Mouse (Mus musculus) liver, embryonic 14.5 days (tissue): ENCODE results near the gene Pax8. TPM values are rescaled to one million over a fixed set of nuclear protein-coding genes. Genes with fewer than 3 reads are reported as not detected.

Experiments
- ATAC-seq: fragments of 200-750 bp; cut with Nextera tagmentation; 2 replicates; pipeline ENCODE4 v1.8.0; 2017; ENCODE audit warnings: moderate number of reproducible peaks, mild to moderate bottlenecking, moderate library complexity; ENCODE audit not compliant: insufficient read depth
- DNase-seq, 3 experiments: peaks; one replicate each; pipeline ENCODE4 v3.0.0-alpha.2; 2012 to 2013; ENCODE audit warnings: low read depth in 3 of 3, low spot score in 3 of 3
- H3K27ac ChIP-seq: fragments of 300-500 bp; sonication (generic); 2 replicates; pipeline ENCODE4 v1.5.1; 2014; ENCODE audit warnings: moderate library complexity, mild to moderate bottlenecking, control low read depth, inconsistent platforms
- H3K27me3 ChIP-seq: fragments of 300-500 bp; sonication (generic); 2 replicates; pipeline ENCODE4 v1.6.1; 2014; ENCODE audit warnings: mild to moderate bottlenecking, low read length, moderate library complexity; ENCODE audit not compliant: control insufficient read depth, insufficient read depth
- H3K36me3 ChIP-seq: fragments of 300-500 bp; sonication (generic); replicated peaks from 2 replicates; pipeline ENCODE4 v1.6.1; 2014; ENCODE audit warnings: low read depth; ENCODE audit not compliant: control insufficient read depth, insufficient read depth
- H3K4me1 ChIP-seq, 2 experiments: fragments of 200-500 bp in 1 of 2; fragments of 300-500 bp in 1 of 2; sonication (generic) in 1 of 2; replicated peaks; 2 replicates each; pipeline ENCODE4 v1.6.1; 2012 to 2014; ENCODE audit warnings: antibody characterized with exemption in 1 of 2, inconsistent platforms in 1 of 2, low read length in 1 of 2; ENCODE audit not compliant: control insufficient read depth in 2 of 2, insufficient read depth in 2 of 2
- H3K4me2 ChIP-seq: fragments of 300-500 bp; sonication (generic); 2 replicates; pipeline ENCODE4 v1.6.1; 2014; ENCODE audit warnings: low read depth, mild to moderate bottlenecking, control low read depth, moderate library complexity
- H3K4me3 ChIP-seq, 2 experiments: fragments of 200-500 bp in 1 of 2; fragments of 300-500 bp in 1 of 2; sonication (generic) in 1 of 2; 2 replicates each; pipeline ENCODE4 v1.5.1; 2012 to 2014; ENCODE audit warnings: low read depth in 2 of 2, low read length in 2 of 2, mild to moderate bottlenecking in 2 of 2, control low read depth in 1 of 2, inconsistent platforms in 1 of 2, moderate library complexity in 1 of 2; ENCODE audit not compliant: insufficient read depth in 1 of 2
- H3K9ac ChIP-seq: fragments of 300-500 bp; sonication (generic); replicated peaks from 2 replicates; pipeline ENCODE4 v1.6.1; 2014; ENCODE audit warnings: mild to moderate bottlenecking, control low read depth, moderate library complexity
- H3K9me3 ChIP-seq: fragments of 300-500 bp; sonication (generic); 2 replicates; pipeline ENCODE4 v1.6.1; 2016; ENCODE audit warnings: low read length, mixed read lengths; ENCODE audit not compliant: control insufficient read depth
- CTCF ChIP-seq: IDR thresholded peaks from 2 replicates; pipeline ENCODE4 v1.5.1; 2016; ENCODE audit warnings: antibody characterized with exemption, low read depth, control low read depth
- EP300 ChIP-seq: IDR thresholded peaks from 2 replicates; pipeline ENCODE4 v1.6.1; 2016; ENCODE audit warnings: antibody characterized with exemption, low read depth
- WGBS: fragments of 180-500 bp; shearing (Covaris S2); extraction: QIAGEN DNeasy Blood & Tissue Kit; methylation state at CpG from one replicate; pipeline ENCODE4 v1.1.7; 2014; ENCODE audit not compliant: insufficient replicate concordance; 5-methylcytosine and 5-hydroxymethylcytosine counted together
- polyA plus RNA-seq, 2 experiments: library from polyadenylated mRNA; depleted of rRNA in 1 of 2; stranded (reverse) in 1 of 2; unstranded in 1 of 2; fragments of >200 nt; fragmentation: Nextera tagmentation in 1 of 2; extraction: Ambion mirVana in 1 of 2; gene quantifications; 2 replicates each; pipeline versions ENCODE4 v1.2.1 to v1.2.3; 2012 to 2014

Pax8 gene
- polyA plus RNA-seq, 2 experiments, result 0.03 TPM; not detected in 1

DNA sequence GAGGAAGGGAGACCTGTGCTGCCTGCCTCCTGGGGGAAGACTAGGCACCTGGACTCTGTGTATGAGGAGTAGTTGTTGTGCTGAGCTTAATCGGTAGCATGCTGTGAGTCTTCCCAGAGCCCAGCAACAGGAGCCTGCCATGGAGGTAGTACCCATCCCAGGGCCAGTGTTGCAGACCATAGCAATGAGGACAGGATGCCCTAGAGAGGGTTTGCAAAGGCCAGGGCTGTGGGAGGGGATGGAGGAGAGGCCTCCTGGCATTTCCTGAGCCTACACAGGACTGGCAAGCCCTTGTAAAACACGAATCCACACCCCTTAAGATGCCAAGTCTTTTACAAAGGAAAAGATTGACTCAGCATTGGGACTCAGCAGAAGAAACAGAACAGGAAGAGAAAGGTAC, 58.3 kb downstream of the Pax8 start:
- Histone ChIP-seq H3K9me3 (no peaks in the 10 kb centered on the region), H3K4me1 (0 out of 4 replicates have a peak, but pooled peaks cover 0 to 1% of the 10 kb centered on the region in 2 experiments), H3K4me3 (no peak overlapping the region), H3K27me3 (no peaks in the 10 kb centered on the region), H3K36me3 (no peaks in the 10 kb centered on the region), H3K9ac (no peak overlapping the region), H3K27ac (no peak overlapping the region), H3K4me2 (no peak overlapping the region)
- WGBS, result 12% methylated on average over 2 of the region's 2 CpGs
- no peak for DNase-seq
- TF ChIP-seq CTCF (no peak), EP300 (no peak)
- no peak for ATAC-seq

GRCm38 (mm10) chr2:24416668-24417067, 58.7 kb downstream of the Pax8 start:
- ATAC-seq, result no peak
- no peak for DNase-seq
- no peak overlapping the region for H3K9ac ChIP-seq

DNA sequence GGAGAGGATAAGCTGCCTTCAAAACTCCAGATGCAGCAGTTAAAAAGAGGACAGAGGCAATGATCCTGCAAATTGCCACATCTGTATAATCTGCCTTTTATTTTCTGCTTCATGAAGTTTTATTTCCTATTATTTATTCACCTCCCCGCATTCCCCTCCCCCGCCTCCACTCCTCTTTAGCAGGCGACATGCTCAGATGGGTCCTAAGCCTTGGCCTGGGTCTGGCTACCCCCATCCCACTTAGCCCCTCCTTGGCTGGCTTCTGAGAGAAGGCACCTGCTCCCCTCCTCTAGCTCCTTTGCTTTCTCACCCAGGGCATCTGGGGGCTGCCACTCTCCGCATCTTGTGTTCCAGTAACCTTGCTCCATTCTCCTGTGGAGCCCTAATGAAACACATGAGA, 61.7 kb downstream of the Pax8 start:
- no peak overlapping the region for H3K27ac ChIP-seq
- no peaks in the 10 kb centered on the region for H3K27me3 ChIP-seq
- no peak for ATAC-seq
- TF ChIP-seq EP300 (no peak), CTCF (no peak)
- WGBS, result 67% methylated on average over 4 of the region's 4 CpGs
- no peak overlapping the region for H3K4me2 ChIP-seq
- H3K9ac ChIP-seq, result no peak overlapping the region
- H3K9me3 ChIP-seq, result no peaks in the 10 kb centered on the region
- no peaks in the 10 kb centered on the region for H3K4me1 ChIP-seq
- no peaks in the 10 kb centered on the region for H3K36me3 ChIP-seq
- no peak for DNase-seq
- no peak overlapping the region for H3K4me3 ChIP-seq

More at GRCm38 (mm10) chr2:24416668-24417067, 58.7 kb downstream of the Pax8 start:
- Histone ChIP-seq H3K36me3 (no peaks in the 10 kb centered on the region), H3K4me2 (no peak overlapping the region), H3K4me1 (no peaks in the 10 kb centered on the region), H3K27ac (no peak overlapping the region), H3K4me3 (no peak overlapping the region), H3K27me3 (no peaks in the 10 kb centered on the region), H3K9me3 (no peaks in the 10 kb centered on the region)
- WGBS, result 32% methylated on average over 9 of the region's 9 CpGs
- TF ChIP-seq CTCF (no peak), EP300 (no peak)

- Histone ChIP-seq H3K9me3 (no peaks in the 10 kb centered on the region), H3K27me3 (no peaks in the 10 kb centered on the region), H3K4me1 (no peaks in the 10 kb centered on the region), H3K27ac (no peak overlapping the region), H3K36me3 (no peaks in the 10 kb centered on the region), H3K9ac (no peak overlapping the region), H3K4me3 (no peak overlapping the region), H3K4me2 (no peak overlapping the region)
- ATAC-seq (no peak), DNase-seq (no peak)
- WGBS, result 62% methylated on average over 3 of the region's 3 CpGs
- TF ChIP-seq EP300 (no peak), CTCF (no peak)
Observed at GRCm38 (mm10) chr2:24413172-24413571, 62.2 kb downstream of the Pax8 start.

GRCm38 (mm10) chr2:24409166-24409565, 66.2 kb downstream of the Pax8 start:
- no peak overlapping the region for H3K9ac ChIP-seq
- TF ChIP-seq EP300 (no peak), CTCF (peak; percentile 91)
- H3K9me3 ChIP-seq, result no peaks in the 10 kb centered on the region
- ATAC-seq (0 out of 2 replicates have a peak, but pooled peaks have one; percentile 29), DNase-seq (peak in 2 of 3 experiments; percentile 10 to 32)
- 13% methylated on average over 2 of the region's 2 CpGs for WGBS
- no peaks in the 10 kb centered on the region for H3K4me1 ChIP-seq
- H3K4me3 ChIP-seq, result no peak overlapping the region
- no peak overlapping the region for H3K4me2 ChIP-seq
- no peaks in the 10 kb centered on the region for H3K27me3 ChIP-seq
- no peak overlapping the region for H3K27ac ChIP-seq
- H3K36me3 ChIP-seq, result no peaks in the 10 kb centered on the region; the same call in 1 of the 2 replicates
